Mouse (Mus musculus) cerebellum, postnatal 4 days (tissue): Measurements from ENCODE around the gene Panx1.

Source experiments
- DNase-seq, 2 experiments: peaks; one replicate each; pipeline ENCODE4 v3.0.0; 2022; ENCODE audit warnings: low spot score in 2 of 2, mixed read lengths in 1 of 2

The Panx1 gene

GRCm38 (mm10) chr9:14970805-14971525 is 74.3 kb downstream of the Panx1 start:
- no peak for DNase-seq

DNA sequence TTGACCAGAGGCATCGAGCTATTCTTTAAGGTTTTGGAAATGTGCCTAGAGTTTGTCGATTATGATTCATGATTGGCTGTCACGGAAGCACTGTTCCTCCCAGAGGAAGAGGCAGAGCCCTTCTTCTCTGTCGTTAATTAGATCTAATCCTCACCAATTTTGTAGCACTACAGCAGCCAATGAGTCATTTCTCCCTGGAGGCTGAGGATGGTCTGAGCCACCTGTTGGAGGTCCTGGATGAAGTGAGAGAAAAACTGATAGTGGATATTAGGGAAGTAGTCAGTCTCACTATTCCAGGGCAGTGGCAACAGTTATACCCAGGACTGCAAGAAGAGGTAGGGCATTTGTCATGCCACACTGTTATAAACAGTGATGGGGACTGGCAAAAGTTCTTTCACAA is 75.1 kb downstream of the Panx1 start:
- DNase-seq, result no peak

GRCm38 (mm10) chr9:14967598-14967997 is 77.7 kb downstream of the Panx1 start:
- no peak for DNase-seq

GRCm38 (mm10) chr9:14966787-14967186 is 78.5 kb downstream of the Panx1 start:
- DNase-seq, result no peak

DNA sequence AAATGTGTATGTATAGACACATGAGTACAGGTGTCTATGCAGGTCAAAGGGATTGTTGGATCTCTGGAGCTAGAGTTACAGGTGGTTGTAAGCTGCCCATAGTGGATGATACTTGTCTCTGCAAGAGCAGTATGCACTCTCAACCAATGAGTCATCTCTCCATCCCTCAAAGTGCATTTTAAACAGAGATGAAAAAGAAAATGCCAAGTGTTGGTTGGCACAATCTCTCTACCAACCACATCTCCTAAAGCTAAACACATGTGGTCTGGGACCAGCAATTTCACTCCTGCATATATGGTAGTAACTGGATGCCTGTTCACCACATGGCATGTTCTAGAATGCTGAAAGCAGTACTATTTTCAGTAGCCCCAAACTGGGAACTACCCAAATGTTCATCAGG is 79.9 kb downstream of the Panx1 start:
- no peak for DNase-seq

- no peak for DNase-seq
These were observed 82.5 kb downstream of the Panx1 start for GRCm38 (mm10) chr9:14962769-14963168.

- no peak for DNase-seq
These were observed 90.6 kb downstream of the Panx1 start for GRCm38 (mm10) chr9:14954659-14955058.
